Mouse (Mus musculus) B cell, adult 2 months (primary cell): ENCODE results near the gene Nr2e3.
"Not testable (repeated sequence)": the region's sequence is repeated elsewhere in the genome, so short reads cannot be mapped to it uniquely, and the experiment has no call there.

ENCODE experiments used
- DNase-seq, 2 experiments: peaks; one replicate each; pipeline ENCODE4 v3.0.0; 2022

Nr2e3 gene

GRCm38 (mm10) chr9:59949981-59950380, 10.5 kb downstream of the Nr2e3 start:
- no peak for DNase-seq

GRCm38 (mm10) chr9:59949511-59949910, 10.9 kb downstream of the Nr2e3 start:
- no peak for DNase-seq

- DNase-seq = no peak
Observed at GRCm38 (mm10) chr9:59948691-59949250, 11.7 kb downstream of the Nr2e3 start.

- no peak for DNase-seq
Observed at GRCm38 (mm10) chr9:59948226-59948625, 12.2 kb downstream of the Nr2e3 start.

- DNase-seq = no peak
Observed at GRCm38 (mm10) chr9:59947271-59947670, 13.2 kb downstream of the Nr2e3 start.

GRCm38 (mm10) chr9:59945241-59945640, 15.2 kb downstream of the Nr2e3 start:
- DNase-seq = no peak

- DNase-seq = no peak
Observed at GRCm38 (mm10) chr9:59943826-59944225, 16.6 kb downstream of the Nr2e3 start.

- DNase-seq = no peak
Observed at GRCm38 (mm10) chr9:59942501-59943085, 17.9 kb downstream of the Nr2e3 start.

GRCm38 (mm10) chr9:59941885-59942350, 18.5 kb downstream of the Nr2e3 start:
- peak in 1 of 2 experiments; percentile 3 for DNase-seq

- DNase-seq = no peak
Observed at GRCm38 (mm10) chr9:59940913-59941884, 19.3 kb downstream of the Nr2e3 start.

GRCm38 (mm10) chr9:59939691-59940090, 20.8 kb downstream of the Nr2e3 start:
- no peak for DNase-seq

- no peak for DNase-seq
Observed at GRCm38 (mm10) chr9:59938529-59938928, 21.9 kb downstream of the Nr2e3 start.

GRCm38 (mm10) chr9:59935866-59936265, 24.6 kb downstream of the Nr2e3 start:
- not testable (repeated sequence) for DNase-seq

GRCm38 (mm10) chr9:59930248-59930647, 30.2 kb downstream of the Nr2e3 start:
- no peak for DNase-seq

GRCm38 (mm10) chr9:59914761-59915160, 45.7 kb downstream of the Nr2e3 start:
- DNase-seq = no peak

GRCm38 (mm10) chr9:59903382-59903781, 57.1 kb downstream of the Nr2e3 start:
- DNase-seq = no peak
